In the genomic region with DNA sequence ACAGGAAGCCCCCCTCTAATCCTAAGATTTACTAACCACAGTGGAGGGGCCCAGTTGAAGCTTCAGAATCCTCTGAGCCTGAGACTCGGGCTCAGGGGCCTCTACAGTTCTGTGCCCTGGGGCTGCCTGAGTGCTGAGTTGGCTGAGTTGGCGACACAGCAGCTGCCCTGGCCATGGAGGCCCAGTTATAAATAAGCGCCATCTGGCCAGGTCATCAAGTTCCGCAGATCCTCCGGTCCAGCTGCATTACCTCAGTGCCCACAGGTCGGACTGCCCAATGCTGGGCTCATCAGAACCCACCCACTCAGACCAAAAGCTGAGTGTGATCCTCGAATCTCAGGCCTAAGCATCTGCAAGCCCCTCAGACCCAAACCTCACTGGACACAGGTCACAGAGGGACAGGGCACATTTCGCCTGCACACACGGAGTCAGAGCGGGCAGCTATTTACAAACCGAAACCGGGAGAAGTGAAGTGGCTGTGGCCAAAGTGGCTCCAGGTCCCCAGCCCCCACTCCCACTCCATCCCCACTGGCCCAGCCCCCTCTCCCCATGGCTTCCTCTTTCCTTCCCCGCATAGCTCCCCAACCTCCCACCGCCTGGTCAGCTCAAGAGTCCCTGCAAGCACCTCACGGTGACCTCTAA, we compare ENCODE assay signal across 12 mouse cellular contexts. TPM values are rescaled to one million over a fixed set of nuclear protein-coding genes. Genes with fewer than 3 reads are reported as not detected.
DNase-seq lines count a peak whose midpoint lies in the region; ATAC-seq and TF ChIP-seq lines count a peak whose summit lies in the region.
"Had no signal": no experiment of that assay in that cellular context is flagged by ENCODE, and none has a peak within 500 bp of the region (broad histone marks: within the 10 kb centered on the region; RNA-seq: fewer than 3 reads in every experiment).

No protein-coding gene starts in this region.

- WGBS in kidney, embryonic 16.5 days, result 74% methylated on average over 15 of the region's 15 CpGs

- ATAC-seq in kidney, embryonic 16.5 days (ENCODE audit: low FRiP score, low TSS enrichment), result no peak
- no peak for ATAC-seq in cerebellum, adult (ENCODE audit: insufficient number of reproducible peaks, low FRiP score, low TSS enrichment)
- ATAC-seq: activated CD4-positive, CD25-positive, alpha-beta regulatory T cell, adult 4 months; hindbrain, embryonic 16.5 days had no signal

- H3K4me2 ChIP-seq in kidney, embryonic 16.5 days (replicated peaks; ENCODE audit: low read depth, low read length), result no peak overlapping the region
- H3K4me2 ChIP-seq: limb, embryonic 15.5 days had no signal

- no peak overlapping the region for H3K27ac ChIP-seq in kidney, embryonic 16.5 days (ENCODE audit: low read length)
- peak overlapping the region; percentile 99 for H3K27ac ChIP-seq in bone marrow macrophage, adult 2 months (ENCODE audit: insufficient read depth, low read depth, low read length)
- peak overlapping the region; percentile 95 for H3K27ac ChIP-seq in gastrocnemius, adult 2 months
- H3K27ac ChIP-seq: limb, embryonic 15.5 days had no signal

- intact Hi-C loops in gastrocnemius, adult 2 months (cut with DNase I), result no loop called here

- H3K36me3 ChIP-seq in kidney, embryonic 16.5 days (ENCODE audit: insufficient read depth, low read length), result no peaks in the 10 kb centered on the region
- H3K36me3 ChIP-seq: limb, embryonic 15.5 days had no signal

- TF ChIP-seq POLR2A in bone marrow macrophage, adult 2 months (IDR thresholded peaks at IDR 0.05; ENCODE audit: borderline replicate concordance, low read depth, low read length), result no peak

- H3K4me3 ChIP-seq in kidney, embryonic 16.5 days (ENCODE audit: low read length), result no peak overlapping the region
- peak overlapping the region; percentile 74 for H3K4me3 ChIP-seq in bone marrow macrophage, adult 2 months (ENCODE audit: insufficient read depth, low read length)
- peak overlapping the region; percentile 67 for H3K4me3 ChIP-seq in gastrocnemius, adult 2 months
- H3K4me3 ChIP-seq: limb, embryonic 15.5 days had no signal

- TF ChIP-seq CTCF in bone marrow macrophage, adult 2 months (IDR thresholded peaks at IDR 0.05; ENCODE audit: low read depth, low read length), result no peak
- TF ChIP-seq CTCF in gastrocnemius, adult 2 months (IDR thresholded peaks at IDR 0.05), result no peak

- H3K4me1 ChIP-seq in kidney, embryonic 16.5 days (ENCODE audit: insufficient read depth, low read length), result no peaks in the 10 kb centered on the region
- H3K4me1 ChIP-seq in bone marrow macrophage, adult 2 months (ENCODE audit: control insufficient read depth, insufficient read depth, low read length), result peaks cover 60% of the 10 kb centered on the region

- no peaks in the 10 kb centered on the region for H3K27me3 ChIP-seq in kidney, embryonic 16.5 days (ENCODE audit: insufficient read depth, low read length)
- H3K27me3 ChIP-seq: limb, embryonic 15.5 days had no signal

- no peaks in the 10 kb centered on the region for H3K9me3 ChIP-seq in kidney, embryonic 16.5 days (ENCODE audit: low read length)
- H3K9me3 ChIP-seq: limb, embryonic 15.5 days had no signal

- no peak overlapping the region for H3K9ac ChIP-seq in kidney, embryonic 16.5 days (replicated peaks; ENCODE audit: low read length)
- H3K9ac ChIP-seq: limb, embryonic 15.5 days had no signal

- DNase-seq in kidney, postnatal 10 days, result peak; percentile 15
- DNase-seq in gastrocnemius, adult 2 months, result peak; percentile 90
- DNase-seq in lung, postnatal 4 days, result peak; percentile 59 to 64
- no peak for DNase-seq in thymus, postnatal 10 days (ENCODE audit: low spot score in 2 of 2)
- no peak for DNase-seq in layer of hippocampus, postnatal 36 days
- DNase-seq: cerebellum, adult 18-20 months had no signal

RNA-seq across cellular contexts. Expression of a gene that starts 2.1 kb away (rescaled TPM):
- 3.3 and 4.2 TPM in 2 replicates for polyA plus RNA-seq in kidney, embryonic 16.5 days (2015; fragmentation: Nextera tagmentation; extraction: Ambion mirVana)
- 464 and 487 TPM in 2 replicates for polyA plus RNA-seq in bone marrow macrophage, adult 2 months (2012; ENCODE audit: insufficient read depth, insufficient read length, missing spikeins)
- 1 to 10 TPM in 1 of 2 experiments, under 1 TPM in 1; 0.87 to 1.2 TPM for total RNA-seq in gastrocnemius, adult 2 months (2021)
- total RNA-seq in layer of hippocampus, postnatal 36 days (2021), result 1 to 10 TPM; 3.9 to 4.1 TPM
- polyA plus RNA-seq: activated CD4-positive, CD25-positive, alpha-beta regulatory T cell, adult 4 months had no signal

RNA-seq across cellular contexts. Expression of a gene that starts 14.1 kb away (rescaled TPM):
- polyA plus RNA-seq in kidney, embryonic 16.5 days (2015; fragmentation: Nextera tagmentation; extraction: Ambion mirVana), result 44.6 and 57.9 TPM in 2 replicates
- polyA plus RNA-seq in bone marrow macrophage, adult 2 months (2012; ENCODE audit: insufficient read depth, insufficient read length, missing spikeins), result 47.0 and 55.1 TPM in 2 replicates
- total RNA-seq in gastrocnemius, adult 2 months (2021), result 10 to 100 TPM; 18.7 to 22.0 TPM
- 10 to 100 TPM; 27.2 to 32.2 TPM for total RNA-seq in layer of hippocampus, postnatal 36 days (2021)

RNA-seq across cellular contexts. Expression of a gene that starts 30.5 kb away (rescaled TPM):
- 357 and 361 TPM in 2 replicates for polyA plus RNA-seq in kidney, embryonic 16.5 days (2015; fragmentation: Nextera tagmentation; extraction: Ambion mirVana)
- 103 and 124 TPM in 2 replicates for polyA plus RNA-seq in bone marrow macrophage, adult 2 months (2012; ENCODE audit: insufficient read depth, insufficient read length, missing spikeins)
- total RNA-seq in gastrocnemius, adult 2 months (2021), result 100 to 1,000 TPM; 226 to 256 TPM
- total RNA-seq in layer of hippocampus, postnatal 36 days (2021), result 100 to 1,000 TPM; 207 to 228 TPM

RNA-seq across cellular contexts. Expression of a gene that starts 33.6 kb away (rescaled TPM):
- polyA plus RNA-seq in kidney, embryonic 16.5 days (2015; fragmentation: Nextera tagmentation; extraction: Ambion mirVana), result 0.30 and 0.44 TPM in 2 replicates
- 0.19 TPM in 1 of 2 replicates, not detected in the other for polyA plus RNA-seq in bone marrow macrophage, adult 2 months (2012; ENCODE audit: insufficient read depth, insufficient read length, missing spikeins)
- under 1 TPM in 1 of 2 experiments, not detected in 1; 0.06 TPM for total RNA-seq in gastrocnemius, adult 2 months (2021)
- total RNA-seq in layer of hippocampus, postnatal 36 days (2021), result under 1 TPM; 0.10 to 0.25 TPM
- polyA plus RNA-seq: activated CD4-positive, CD25-positive, alpha-beta regulatory T cell, adult 4 months had no signal

RNA-seq across cellular contexts. Expression of a gene that starts 48.9 kb away (rescaled TPM):
- polyA plus RNA-seq in kidney, embryonic 16.5 days (2015; fragmentation: Nextera tagmentation; extraction: Ambion mirVana), result 2.4 and 3.0 TPM in 2 replicates
- 9.3 and 10.3 TPM in 2 replicates for polyA plus RNA-seq in bone marrow macrophage, adult 2 months (2012; ENCODE audit: insufficient read depth, insufficient read length, missing spikeins)
- total RNA-seq in gastrocnemius, adult 2 months (2021), result 10 to 100 TPM; 28.3 to 30.2 TPM
- total RNA-seq in layer of hippocampus, postnatal 36 days (2021), result under 1 TPM; 0.22 to 0.61 TPM

Comparison
In these comparisons a context has a peak if more than half of its experiments do, and no peak if none do; other contexts are left out.
1. DNase-seq: peak in kidney, postnatal 10 days (single experiment), gastrocnemius, adult 2 months (single experiment) and lung, postnatal 4 days (2 of 2); none in thymus, postnatal 10 days (0 of 2) and layer of hippocampus, postnatal 36 days (0 of 2).